Mouse (Mus musculus): ENCODE results near the gene Cenpe. TPM values are rescaled to one million over a fixed set of nuclear protein-coding genes. Genes with fewer than 3 reads are reported as not detected.

The Cenpe gene
- polyA plus RNA-seq, 1 experiment from 2014 or later: 28.6 TPM

DNA sequence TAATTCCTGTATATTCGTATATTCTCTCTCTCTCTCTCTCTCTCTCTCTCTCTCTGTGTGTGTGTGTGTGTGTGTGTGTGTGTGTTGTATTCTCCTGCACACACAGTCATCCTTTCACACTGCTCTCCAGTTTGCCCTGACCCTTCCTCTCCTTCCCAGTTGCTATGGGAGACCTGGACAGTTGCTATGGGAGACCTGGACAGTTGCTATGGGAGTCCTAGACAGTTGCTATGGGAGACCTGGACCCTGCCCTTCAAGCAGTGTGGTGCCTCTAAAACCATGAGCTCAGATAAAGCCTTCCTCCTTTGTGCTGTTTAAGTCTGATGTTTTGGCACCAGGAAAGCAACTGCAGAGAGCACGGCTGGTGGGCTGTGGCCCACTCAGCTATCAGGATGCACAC lies 101.4 kb downstream of the Cenpe start:
- Histone ChIP-seq H3K27me3 (ENCODE audit: control insufficient read depth, insufficient read depth, low read depth, low read length) (no peaks in the 10 kb centered on the region), H3K27ac (ENCODE audit: low read length) (no peak overlapping the region), H3K4me3 (ENCODE audit: low read length) (no peak overlapping the region), H3K9ac (ENCODE audit: low read length) (no peak overlapping the region), H3K9me3 (ENCODE audit: control insufficient read depth, low read length) (no peaks in the 10 kb centered on the region), H3K36me3 (ENCODE audit: control insufficient read depth, insufficient read depth, low read length) (no peaks in the 10 kb centered on the region), H3K4me2 (ENCODE audit: low read depth, low read length) (no peak overlapping the region), H3K4me1 (replicated peaks; ENCODE audit: control insufficient read depth, insufficient read depth, low read length) (no peaks in the 10 kb centered on the region)
- 72% methylated on average over 2 of the region's 2 CpGs for WGBS
- ATAC-seq (ENCODE audit: low read depth): no peak

DNA sequence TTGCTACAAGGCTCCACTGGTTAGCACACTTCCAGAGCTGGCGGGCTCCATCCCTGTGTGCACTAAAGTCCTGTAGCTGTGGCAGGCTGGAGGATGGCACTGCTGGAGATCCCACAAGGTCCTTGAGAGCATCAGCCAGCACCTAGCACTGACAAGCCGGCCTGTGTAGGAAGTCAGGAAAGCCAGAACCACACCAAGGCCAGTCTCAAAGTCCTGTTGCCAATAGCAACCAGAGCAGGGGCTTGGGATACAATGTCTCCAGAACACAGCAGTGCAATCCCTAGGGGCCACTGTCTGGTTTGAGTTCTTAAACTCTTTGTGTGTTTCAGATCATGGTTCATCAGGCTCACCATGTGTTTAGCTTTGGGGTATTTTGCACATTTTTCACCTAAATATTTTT lies 102.5 kb downstream of the Cenpe start:
- H3K4me1 ChIP-seq (replicated peaks; ENCODE audit: control insufficient read depth, insufficient read depth, low read length): no peaks in the 10 kb centered on the region
- no peak overlapping the region for H3K9ac ChIP-seq (ENCODE audit: low read length)
- no peak overlapping the region for H3K4me3 ChIP-seq (ENCODE audit: low read length)
- no peaks in the 10 kb centered on the region for H3K36me3 ChIP-seq (ENCODE audit: control insufficient read depth, insufficient read depth, low read length)
- no peaks in the 10 kb centered on the region for H3K9me3 ChIP-seq (ENCODE audit: control insufficient read depth, low read length)
- ATAC-seq (ENCODE audit: low read depth): no peak
- no peak overlapping the region for H3K4me2 ChIP-seq (ENCODE audit: low read depth, low read length)
- no peak overlapping the region for H3K27ac ChIP-seq (ENCODE audit: low read length)
- H3K27me3 ChIP-seq (ENCODE audit: control insufficient read depth, insufficient read depth, low read depth, low read length): no peaks in the 10 kb centered on the region
- 49% methylated on average over 2 of the region's 2 CpGs for WGBS

DNA sequence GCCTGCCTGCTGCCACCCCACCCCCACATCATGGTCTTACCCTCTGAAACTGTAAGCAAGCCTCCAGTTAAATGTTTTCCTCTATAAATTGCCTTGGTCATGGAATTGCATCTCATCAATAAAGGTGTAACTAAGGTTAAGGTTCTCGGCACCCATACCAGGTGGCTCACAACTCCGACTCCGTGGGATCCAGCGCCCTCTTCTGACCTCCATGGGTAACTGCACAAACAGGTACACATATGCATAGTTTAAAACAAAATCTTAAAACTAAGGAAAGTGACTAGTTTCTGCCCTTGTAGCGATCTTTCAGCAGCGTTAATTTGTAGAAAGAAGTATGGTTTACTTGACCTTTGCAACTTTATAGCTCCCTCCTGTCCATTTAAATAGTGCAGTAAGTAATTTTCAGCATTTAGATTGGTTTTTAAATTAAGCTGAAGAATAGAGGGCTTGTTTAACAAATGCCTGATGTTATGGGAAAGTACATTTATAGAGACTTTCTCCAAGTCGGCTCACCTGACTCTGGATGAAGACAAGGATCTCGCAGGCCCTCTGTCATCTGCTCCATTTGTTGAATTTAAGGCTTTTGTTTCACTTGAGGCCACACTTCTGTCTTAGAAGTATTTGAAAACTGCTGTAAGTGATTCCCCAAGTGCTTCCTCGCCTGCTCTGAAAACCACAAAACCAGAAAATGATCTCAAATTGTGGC lies 103.5 kb downstream of the Cenpe start:
- Histone ChIP-seq H3K4me1 (replicated peaks; ENCODE audit: control insufficient read depth, insufficient read depth, low read length) (no peaks in the 10 kb centered on the region), H3K27ac (ENCODE audit: low read length) (no peak overlapping the region), H3K4me3 (ENCODE audit: low read length) (no peak overlapping the region), H3K9ac (ENCODE audit: low read length) (no peak overlapping the region), H3K9me3 (ENCODE audit: control insufficient read depth, low read length) (no peaks in the 10 kb centered on the region), H3K4me2 (ENCODE audit: low read depth, low read length) (no peak overlapping the region), H3K36me3 (ENCODE audit: control insufficient read depth, insufficient read depth, low read length) (no peaks in the 10 kb centered on the region), H3K27me3 (ENCODE audit: control insufficient read depth, insufficient read depth, low read depth, low read length) (no peaks in the 10 kb centered on the region)
- 79% methylated on average over 9 of the region's 9 CpGs for WGBS
- no peak for ATAC-seq (ENCODE audit: low read depth)

DNA sequence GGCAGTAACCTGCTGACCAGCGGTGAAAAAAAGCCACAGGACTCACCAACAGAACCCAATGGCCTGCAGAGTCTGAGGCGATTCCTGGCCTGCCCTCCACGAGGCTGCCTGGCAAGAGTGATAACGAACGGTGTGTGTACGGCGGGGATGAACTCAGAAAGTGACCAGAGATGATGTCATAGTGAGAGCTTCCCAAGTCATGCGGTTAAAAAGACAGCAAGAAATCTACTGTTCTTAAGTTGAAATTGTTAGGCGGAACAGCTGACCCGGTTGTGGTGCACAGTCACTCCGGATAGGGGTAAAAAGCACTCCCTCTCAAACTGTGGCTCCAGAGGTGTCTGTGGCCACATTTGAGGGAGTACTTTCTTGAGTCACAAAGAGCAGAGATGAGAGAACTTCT lies 106.0 kb downstream of the Cenpe start:
- ATAC-seq (ENCODE audit: low read depth): no peak
- no peak overlapping the region for H3K4me3 ChIP-seq (ENCODE audit: low read length)
- no peak overlapping the region for H3K4me2 ChIP-seq (ENCODE audit: low read depth, low read length)
- no peak overlapping the region for H3K27ac ChIP-seq (ENCODE audit: low read length)
- no peaks in the 10 kb centered on the region for H3K36me3 ChIP-seq (ENCODE audit: control insufficient read depth, insufficient read depth, low read length)
- no peaks in the 10 kb centered on the region for H3K27me3 ChIP-seq (ENCODE audit: control insufficient read depth, insufficient read depth, low read depth, low read length)
- H3K9me3 ChIP-seq (ENCODE audit: control insufficient read depth, low read length): no peaks in the 10 kb centered on the region
- H3K9ac ChIP-seq (ENCODE audit: low read length): no peak overlapping the region
- no peaks in the 10 kb centered on the region for H3K4me1 ChIP-seq (replicated peaks; ENCODE audit: control insufficient read depth, insufficient read depth, low read length)
- 72% methylated on average over 11 of the region's 11 CpGs for WGBS

Other genes starting within 250 kb of the Cenpe start
- 8.0 and 8.3 TPM in 2 replicates for gene Bdh2, start 68.7 kb downstream of the Cenpe start, polyA plus RNA-seq (2015; fragmentation: Nextera tagmentation; extraction: Ambion mirVana)
- 1.1 and 1.8 TPM in 2 replicates for gene Slc9b2, start 95.2 kb downstream of the Cenpe start, polyA plus RNA-seq (2015; fragmentation: Nextera tagmentation; extraction: Ambion mirVana)
- 0.16 and 0.34 TPM in 2 replicates for gene Slc9b1, start 135.5 kb downstream of the Cenpe start, polyA plus RNA-seq (2015; fragmentation: Nextera tagmentation; extraction: Ambion mirVana)
- 60.3 and 62.8 TPM in 2 replicates for gene Cisd2, start 211.4 kb downstream of the Cenpe start, polyA plus RNA-seq (2015; fragmentation: Nextera tagmentation; extraction: Ambion mirVana)
- gene Ube2d3, start 225.6 kb downstream of the Cenpe start, polyA plus RNA-seq (2015; fragmentation: Nextera tagmentation; extraction: Ambion mirVana): 485 and 516 TPM in 2 replicates

Measured in lung, embryonic 16.5 days (tissue).